In the genomic region with DNA sequence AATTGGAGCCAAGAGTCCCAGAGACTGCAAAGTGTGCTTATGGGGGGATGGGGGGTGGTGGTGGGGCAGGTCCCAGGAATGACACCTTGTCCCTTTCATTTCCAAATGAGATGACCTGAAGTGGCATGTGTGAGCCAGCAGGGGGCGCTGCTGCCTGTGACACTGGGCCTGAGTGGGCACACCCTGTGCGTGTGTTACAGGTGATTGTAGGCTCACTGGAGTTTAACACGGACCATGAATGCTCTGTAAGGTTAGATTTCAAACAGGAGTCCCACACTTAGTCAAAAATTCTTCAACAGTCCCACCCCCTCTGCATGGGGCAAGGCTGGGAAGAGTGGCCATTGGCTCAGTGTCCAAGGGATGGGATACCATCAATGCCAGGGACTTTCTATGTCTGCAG, we compare ENCODE assay signal across 9 mouse cellular contexts. TPM values are rescaled to one million over a fixed set of nuclear protein-coding genes. Genes with fewer than 3 reads are reported as not detected.
DNase-seq lines count a peak whose midpoint lies in the region; ATAC-seq and TF ChIP-seq lines count a peak whose summit lies in the region.
"Had no signal": no experiment of that assay in that cellular context is flagged by ENCODE, and none has a peak within 500 bp of the region (broad histone marks: within the 10 kb centered on the region; RNA-seq: fewer than 3 reads in every experiment).

No protein-coding gene starts in this region.

- H3K4me3 ChIP-seq in layer of hippocampus, adult 2 months = no peak overlapping the region
- H3K4me3 ChIP-seq in ES-E14 (ENCODE audit: insufficient read depth in 1 of 2, low read depth in 1 of 2, low read length in 2 of 2, poor library complexity in 1 of 2, severe bottlenecking in 1 of 2) = no peak overlapping the region
- H3K4me3 ChIP-seq: neural tube, embryonic 13.5 days had no signal

- no peak overlapping the region for H3K9ac ChIP-seq in ES-E14 (ENCODE audit: insufficient read depth, low read depth, low read length, poor library complexity, severe bottlenecking)
- H3K9ac ChIP-seq: neural tube, embryonic 13.5 days had no signal

- TF ChIP-seq CTCF in layer of hippocampus, adult 2 months (conservative IDR thresholded peaks at IDR 0.05) = peak; percentile 96

- H3K9me3 ChIP-seq in ES-E14 (ENCODE audit: control insufficient read depth, insufficient read depth, low read depth, low read length) = no peaks in the 10 kb centered on the region
- H3K9me3 ChIP-seq: neural tube, embryonic 13.5 days had no signal

- intact Hi-C loops in heart, postnatal 10 days (cut with DNase I) = loop anchor here (1.0 kb wide), 1 partner anchor 37 kb away; no protein-coding TSS in a partner anchor

- H3K36me3 ChIP-seq in ES-E14 (ENCODE audit: control insufficient read depth, insufficient read depth, low read length, poor library complexity, severe bottlenecking) = no peaks in the 10 kb centered on the region
- H3K36me3 ChIP-seq: neural tube, embryonic 13.5 days had no signal

- H3K4me1 ChIP-seq in ES-E14 (ENCODE audit: control insufficient read depth in 2 of 2, insufficient read depth in 2 of 2, low read length in 2 of 2, poor library complexity in 1 of 2) = peaks cover 20 to 33% of the 10 kb centered on the region in 2 experiments

- no peak overlapping the region for H3K27ac ChIP-seq in layer of hippocampus, adult 2 months
- no peak overlapping the region for H3K27ac ChIP-seq in ES-E14 (ENCODE audit: insufficient read depth, low read depth, low read length, poor library complexity, severe bottlenecking)
- H3K27ac ChIP-seq: neural tube, embryonic 13.5 days had no signal

- in situ Hi-C loops in ES-E14 (cut with MboI; ENCODE audit: low sequenced_read_pairs in 2 of 2, unreplicated experiment in 2 of 2) = no loop called here

- peak in 1 of 2 experiments; percentile 49 for DNase-seq in layer of hippocampus, adult 2 months (ENCODE audit: low spot score in 2 of 2)
- no peak for DNase-seq in layer of hippocampus, postnatal 10 days (ENCODE audit: low spot score in 2 of 2)
- no peak for DNase-seq in ES-E14 (ENCODE audit: low read depth, low spot score)
- peak; percentile 74 for DNase-seq in c-Kit-negative CD71-positive TER-119-positive erythroid progenitor cells, embryonic 14.5 days (ENCODE audit: low read depth, low spot score)
- peak; percentile 75 to 85 for DNase-seq in heart, postnatal 10 days
- DNase-seq in urinary bladder, postnatal 36 days (ENCODE audit: low spot score in 2 of 2) = peak; percentile 64 to 77
- no peak for DNase-seq in frontal cortex, postnatal 36 days (ENCODE audit: low spot score in 2 of 2)

- ATAC-seq in megakaryocyte progenitor cell, adult 5-6 weeks (replicated peaks; ENCODE audit: poor library complexity) = peak; percentile 33

TF ChIP-seq in ES-E14, 5 proteins besides CTCF, POLR2A, EP300 and RAD21:
- 0 out of 2 replicates have a peak, but pooled peaks have one; percentile 45 for TF ChIP-seq ZC3H11A (IDR thresholded peaks at IDR 0.05; ENCODE audit: borderline replicate concordance, low read depth, low read length)
- TF ChIP-seq MAFK (IDR thresholded peaks at IDR 0.05; ENCODE audit: insufficient read depth, low read depth, low read length) = no peak

RNA-seq across cellular contexts. Expression of a gene that starts 16.7 kb away (rescaled TPM):
- total RNA-seq in layer of hippocampus, adult 2 months (2021) = 10 to 100 TPM; 66.0 to 74.1 TPM
- 10 to 100 TPM; 73.3 to 77.4 TPM for total RNA-seq in layer of hippocampus, postnatal 10 days (2021)
- 22.6 and 26.3 TPM in 2 replicates for total RNA-seq in ES-E14 (2012; rRNA removed)
- 10 to 100 TPM; 34.4 to 34.7 TPM for total RNA-seq in heart, postnatal 10 days (2021)
- 6.3 and 8.0 TPM in 2 replicates for total RNA-seq in megakaryocyte progenitor cell, adult 5-6 weeks (2015)
- 5.6 and 6.1 TPM in 2 replicates for total RNA-seq in megakaryocyte progenitor cell, adult 5-6 weeks (2017)

Comparison
In these comparisons a context has a peak if more than half of its experiments do, and no peak if none do; other contexts are left out.
1. DNase-seq: peak in c-Kit-negative CD71-positive TER-119-positive erythroid progenitor cells, embryonic 14.5 days (single experiment), heart, postnatal 10 days (2 of 2) and urinary bladder, postnatal 36 days (2 of 2); none in layer of hippocampus, postnatal 10 days (0 of 2), ES-E14 (single experiment) and frontal cortex, postnatal 36 days (0 of 2).